Mouse (Mus musculus) spleen, adult 2 months (tissue): Measurements from ENCODE around the gene Psenen. TPM values are rescaled to one million over a fixed set of nuclear protein-coding genes. Genes with fewer than 3 reads are reported as not detected.

Experiments
- DNase-seq, 2 experiments: peaks; one replicate each; pipeline versions ENCODE4 v3.0.0 to v3.0.0-alpha.2; 2012 to 2021; ENCODE audit warnings: low spot score in 2 of 2, low read depth in 1 of 2
- H3K27ac ChIP-seq: fragments of 200-500 bp; 2 replicates; pipeline ENCODE4 v1.5.1; 2012; ENCODE audit warnings: low read length, inconsistent platforms; ENCODE audit not compliant: insufficient read depth
- H3K27me3 ChIP-seq: fragments of 200-500 bp; 2 replicates; pipeline ENCODE4 v1.6.1; 2012; ENCODE audit warnings: mild to moderate bottlenecking, moderate library complexity, low read length, inconsistent platforms; ENCODE audit not compliant: control insufficient read depth, insufficient read depth
- H3K36me3 ChIP-seq: fragments of 200-500 bp; 2 replicates; pipeline ENCODE4 v1.6.1; 2012; ENCODE audit warnings: mild to moderate bottlenecking, low read length, inconsistent platforms; ENCODE audit not compliant: control insufficient read depth, insufficient read depth
- H3K4me1 ChIP-seq: fragments of 200-500 bp; 2 replicates; pipeline ENCODE4 v1.6.1; 2011; ENCODE audit warnings: inconsistent platforms; ENCODE audit not compliant: control insufficient read depth, insufficient read depth, insufficient read length
- H3K4me3 ChIP-seq: fragments of 200-500 bp; 2 replicates; pipeline ENCODE4 v1.5.1; 2011; ENCODE audit warnings: mild to moderate bottlenecking, inconsistent platforms; ENCODE audit not compliant: insufficient read depth, insufficient read length; ENCODE audit errors: extremely low read depth
- CTCF ChIP-seq: fragments of 200-500 bp; IDR thresholded peaks from 2 replicates; pipeline ENCODE4 v1.5.1; 2011; ENCODE audit warnings: mild to moderate bottlenecking, inconsistent platforms; ENCODE audit not compliant: insufficient read depth, insufficient read length, insufficient replicate concordance; ENCODE audit errors: extremely low read depth
- POLR2A ChIP-seq: fragments of 200-500 bp; IDR thresholded peaks from 2 replicates; pipeline ENCODE4 v1.6.1; 2011; ENCODE audit warnings: low read depth, low read length, inconsistent platforms
- WGBS: fragments of 180-500 bp; shearing (Covaris S2); methylation state at CpG from one replicate; pipeline ENCODE4 v1.1.7; 2018; 5-methylcytosine and 5-hydroxymethylcytosine counted together
- polyA plus RNA-seq: library from polyadenylated mRNA; depleted of rRNA; stranded (reverse); fragments of >200 nt; gene quantifications from 2 replicates; pipeline ENCODE4 v1.2.3, GENCODE M21; 2012

Psenen gene
- polyA plus RNA-seq, 1 experiment = 85.2 TPM

DNA sequence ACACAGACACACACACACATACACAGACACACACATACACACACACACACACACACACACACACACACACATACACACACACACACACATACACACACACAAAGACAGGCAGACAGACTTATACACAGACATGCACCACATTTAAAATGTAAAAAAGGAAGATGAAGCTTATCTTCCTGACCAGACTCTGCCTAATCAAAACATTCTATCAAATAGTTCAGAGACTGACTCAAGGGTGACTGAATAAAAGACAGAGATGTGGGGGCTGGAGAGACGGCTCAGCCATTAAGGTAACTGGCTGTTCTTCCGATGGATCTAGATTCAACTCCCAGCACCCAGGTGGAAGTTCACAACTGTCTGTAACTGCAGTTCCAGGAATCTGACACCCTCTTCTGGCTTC lies 19.1 kb downstream of the Psenen start:
- no peak for TF ChIP-seq POLR2A
- TF ChIP-seq CTCF = no peak
- no peaks in the 10 kb centered on the region for H3K27me3 ChIP-seq
- 76% methylated on average over 2 of the region's 2 CpGs for WGBS
- H3K4me1 ChIP-seq = no peaks in the 10 kb centered on the region
- H3K36me3 ChIP-seq = no peaks in the 10 kb centered on the region
- H3K4me3 ChIP-seq = no peak overlapping the region
- no peak for DNase-seq
- no peak overlapping the region for H3K27ac ChIP-seq

- 94% methylated on average over 7 of the region's 7 CpGs for WGBS
- TF ChIP-seq CTCF (no peak), POLR2A (no peak)
- no peak for DNase-seq
- Histone ChIP-seq H3K4me1 (no peaks in the 10 kb centered on the region; the same call in 1 of the 2 replicates), H3K27me3 (no peaks in the 10 kb centered on the region), H3K27ac (no peak overlapping the region), H3K4me3 (no peak overlapping the region), H3K36me3 (no peaks in the 10 kb centered on the region)
Observed at GRCm38 (mm10) chr7:30540572-30540971, 22.9 kb downstream of the Psenen start.

DNA sequence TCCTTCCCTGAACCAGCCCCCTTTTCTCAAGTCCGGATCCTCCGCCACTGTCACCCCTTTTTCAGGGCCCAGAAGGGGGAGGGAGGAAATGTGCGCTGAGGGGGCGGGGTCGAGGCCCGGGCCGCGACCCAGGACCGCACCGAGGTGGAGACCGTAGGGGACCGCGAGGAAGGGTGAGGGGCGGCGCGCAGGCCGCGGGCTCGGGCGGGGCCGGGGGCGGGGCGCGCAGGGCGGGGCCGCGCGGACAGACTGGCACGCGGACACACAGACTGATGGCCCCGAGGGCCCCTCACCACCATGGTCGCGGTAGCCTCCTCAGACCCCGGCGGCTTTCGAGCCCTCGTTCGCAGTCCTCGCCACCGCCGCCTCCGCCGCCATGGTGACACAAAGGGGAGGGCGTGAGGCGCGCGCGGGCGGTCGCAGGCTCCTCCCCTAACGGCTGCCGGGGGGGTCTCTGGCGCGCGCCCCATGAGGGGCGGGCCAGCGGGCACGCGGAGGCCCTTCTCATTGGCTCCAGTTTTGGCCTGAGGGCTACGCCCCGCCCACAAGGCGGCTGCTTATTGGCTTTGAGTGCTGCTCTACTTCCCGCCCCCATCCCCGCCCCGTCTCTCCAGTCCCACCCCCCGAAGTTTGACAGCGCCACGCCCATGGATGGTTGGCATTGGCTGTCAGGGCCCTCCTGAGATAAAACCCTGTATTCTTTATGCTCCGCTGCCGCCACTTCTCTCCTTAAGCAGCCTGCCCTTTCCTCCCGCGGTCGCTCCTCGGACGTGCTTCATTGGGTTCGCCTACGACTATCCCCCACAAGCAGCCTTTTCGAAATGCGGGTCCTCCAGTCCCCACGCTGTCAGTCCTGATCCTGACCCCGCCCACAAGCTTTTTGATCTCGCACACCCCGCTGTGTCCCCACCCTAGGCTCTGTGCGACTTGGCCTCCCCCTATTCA lies 28.5 kb downstream of the Psenen start, which contains the start of gene Arhgap33:
TSS of gene Arhgap33 (minus strand) at position 428 of the 945 bp plus-strand sequence.
- Histone ChIP-seq H3K27ac (no peak within 1 kb of the TSS), H3K27me3 (no peaks in the 10 kb centered on the region), H3K4me1 (no peaks in the 10 kb centered on the region; the same call in 1 of the 2 replicates), H3K4me3 (peak within 1 kb of the TSS; percentile 69), H3K36me3 (0 out of 2 replicates have a peak, but pooled peaks cover 1% of the 10 kb centered on the region)
- no peak for TF ChIP-seq CTCF
- no peak for TF ChIP-seq POLR2A
- under 1% methylated on average over 80 of the region's 84 CpGs for WGBS
- peak; percentile 92 to 93 for DNase-seq

GRCm38 (mm10) chr7:30533941-30534632 lies 29.3 kb downstream of the Psenen start:
- Histone ChIP-seq H3K27ac (no peak overlapping the region), H3K4me1 (no peaks in the 10 kb centered on the region; the same call in 1 of the 2 replicates), H3K27me3 (no peaks in the 10 kb centered on the region), H3K36me3 (0 out of 2 replicates have a peak, but pooled peaks cover 3% of the 10 kb centered on the region), H3K4me3 (peak overlapping the region; percentile 69)
- TF ChIP-seq POLR2A = no peak
- WGBS = 38% methylated on average over 24 of the region's 26 CpGs
- peak in 1 of 2 experiments; percentile 16 for DNase-seq

GRCm38 (mm10) chr7:30532931-30533330 lies 30.5 kb downstream of the Psenen start:
- TF ChIP-seq CTCF = no peak
- peaks cover 3% of the 10 kb centered on the region; the same call in 1 of the 2 replicates for H3K36me3 ChIP-seq
- H3K27me3 ChIP-seq = no peaks in the 10 kb centered on the region
- H3K4me3 ChIP-seq = no peak overlapping the region
- H3K4me1 ChIP-seq = no peaks in the 10 kb centered on the region; the same call in 1 of the 2 replicates
- DNase-seq = no peak
- WGBS = 84% methylated on average over 8 of the region's 8 CpGs
- H3K27ac ChIP-seq = no peak overlapping the region

DNA sequence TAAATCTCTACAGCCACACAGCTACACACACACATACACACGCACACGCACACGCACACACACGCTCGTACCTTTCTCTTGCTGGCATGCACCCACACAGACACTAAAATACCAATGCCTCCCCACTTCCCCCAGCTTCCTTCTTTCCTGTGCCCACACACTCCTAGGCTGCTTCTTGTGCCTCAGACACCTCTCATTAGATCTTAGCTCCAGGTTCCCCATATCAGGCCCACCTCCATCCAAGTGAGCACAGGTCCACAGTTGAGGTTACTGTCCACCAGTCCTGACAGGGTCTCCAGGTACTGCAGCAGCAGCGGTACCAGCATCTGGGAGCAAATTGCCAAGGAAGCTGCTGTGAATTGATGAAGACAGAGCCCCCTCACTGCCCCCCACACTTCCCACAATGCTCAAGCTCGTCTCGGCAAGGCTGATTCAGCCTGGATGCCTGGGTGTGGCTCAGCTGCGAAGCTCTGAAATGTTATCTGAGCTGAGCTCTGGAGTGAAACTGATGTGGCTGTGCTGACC lies 32.1 kb downstream of the Psenen start:
- H3K36me3 ChIP-seq = peaks cover 3% of the 10 kb centered on the region; the same call in 1 of the 2 replicates
- H3K27ac ChIP-seq = no peak overlapping the region
- no peaks in the 10 kb centered on the region for H3K27me3 ChIP-seq
- DNase-seq = no peak
- no peak overlapping the region for H3K4me3 ChIP-seq
- 88% methylated on average over 9 of the region's 9 CpGs for WGBS
- no peaks in the 10 kb centered on the region; the same call in 1 of the 2 replicates for H3K4me1 ChIP-seq
- no peak for TF ChIP-seq POLR2A
- no peak for TF ChIP-seq CTCF
